Mouse (Mus musculus) intestine, embryonic 15.5 days (tissue): ENCODE measurements around the gene Chrm2. TPM values are rescaled to one million over a fixed set of nuclear protein-coding genes. Genes with fewer than 3 reads are reported as not detected.

ENCODE experiments used
- ATAC-seq: fragments of 200-750 bp; cut with Nextera tagmentation; 2 replicates; pipeline ENCODE4 v1.8.0; 2017; ENCODE audit warnings: moderate TSS enrichment, moderate library complexity
- H3K27ac ChIP-seq: fragments of 300-500 bp; sonication (generic); 2 replicates; pipeline ENCODE4 v1.5.1; 2015; ENCODE audit warnings: mild to moderate bottlenecking, inconsistent platforms
- H3K27me3 ChIP-seq: fragments of 300-500 bp; sonication (generic); replicated peaks from 2 replicates; pipeline ENCODE4 v1.6.1; 2015; ENCODE audit warnings: inconsistent platforms
- H3K36me3 ChIP-seq: fragments of 300-500 bp; sonication (generic); 2 replicates; pipeline ENCODE4 v1.6.1; 2015; ENCODE audit warnings: inconsistent platforms
- H3K4me1 ChIP-seq: fragments of 300-500 bp; sonication (generic); replicated peaks from 2 replicates; pipeline ENCODE4 v1.6.1; 2015; ENCODE audit warnings: inconsistent platforms
- H3K4me2 ChIP-seq: fragments of 300-500 bp; sonication (generic); replicated peaks from 2 replicates; pipeline ENCODE4 v1.6.1; 2015; ENCODE audit warnings: mild to moderate bottlenecking, inconsistent platforms
- H3K4me3 ChIP-seq: fragments of 300-500 bp; sonication (generic); replicated peaks from 2 replicates; pipeline ENCODE4 v1.5.1; 2015; ENCODE audit warnings: inconsistent platforms
- H3K9ac ChIP-seq: fragments of 300-500 bp; sonication (generic); 2 replicates; pipeline ENCODE4 v1.6.1; 2015; ENCODE audit warnings: inconsistent platforms
- H3K9me3 ChIP-seq: fragments of 300-500 bp; sonication (generic); 2 replicates; pipeline ENCODE4 v1.6.1; 2016; ENCODE audit warnings: inconsistent platforms
- WGBS: fragments of 180-500 bp; shearing (Covaris S2); methylation state at CpG from one replicate; pipeline ENCODE4 v1.1.7; 2015; 5-methylcytosine and 5-hydroxymethylcytosine counted together
- microRNA counts: library from miRNA; unstranded; fragments of <30 nt; microRNA quantifications from one replicate; lab custom pipeline; 2016
- polyA plus RNA-seq: library from polyadenylated mRNA; unstranded; fragments of >200 nt; fragmentation: Nextera tagmentation; extraction: Ambion mirVana; gene quantifications from 2 replicates; pipeline ENCODE4 v1.2.1, GENCODE M21; 2015

Gene Chrm2
- polyA plus RNA-seq, 1 experiment from 2014 or later = 18.2 TPM

DNA sequence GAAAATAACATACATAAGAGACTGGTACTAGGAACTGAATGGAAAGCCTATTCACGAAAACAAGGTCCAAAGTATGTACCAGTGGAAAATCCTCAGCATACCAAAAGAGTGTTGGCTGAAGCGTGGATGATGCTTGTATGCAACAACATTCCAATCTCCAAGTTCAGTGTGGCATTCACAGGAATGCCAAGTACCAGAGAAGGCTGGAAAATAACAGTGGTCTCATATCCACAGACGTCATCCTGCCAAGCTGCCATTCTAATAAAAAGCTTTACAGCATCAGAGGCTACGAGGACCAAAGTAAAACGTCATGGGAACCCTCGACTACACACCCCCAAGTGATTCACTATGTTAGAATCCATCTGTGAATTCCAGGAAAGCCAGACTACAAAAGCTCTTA is 153.4 kb downstream of the Chrm2 start:
- ATAC-seq = no peak

DNA sequence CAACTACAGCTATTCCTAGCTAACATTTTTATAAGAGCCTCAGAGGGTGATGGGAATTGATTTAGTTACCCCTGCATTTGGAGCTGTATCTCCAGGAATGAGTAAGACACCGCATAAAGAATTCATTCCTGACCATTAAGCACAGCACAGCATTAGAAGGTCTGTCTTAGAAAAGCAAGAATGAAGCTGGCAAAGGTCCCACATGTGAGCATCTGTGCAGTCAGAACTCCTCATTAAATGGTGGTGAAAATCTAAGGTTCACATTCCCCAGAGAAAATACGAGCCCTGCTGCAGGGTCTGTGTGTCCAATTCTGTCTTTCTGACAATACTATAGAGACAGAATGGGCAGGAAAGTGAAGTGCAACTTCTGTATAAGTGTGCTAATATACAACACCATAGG is 179.0 kb downstream of the Chrm2 start:
- Histone ChIP-seq H3K9ac (no peak overlapping the region), H3K4me2 (no peak overlapping the region), H3K36me3 (no peaks in the 10 kb centered on the region), H3K4me1 (no peaks in the 10 kb centered on the region), H3K4me3 (no peak overlapping the region), H3K27ac (no peak overlapping the region), H3K27me3 (no peaks in the 10 kb centered on the region), H3K9me3 (no peaks in the 10 kb centered on the region)
- WGBS = 77% methylated on average over 2 of the region's 2 CpGs
- ATAC-seq = no peak

More for the DNA sequence above, 153.4 kb downstream of the Chrm2 start:
- Histone ChIP-seq H3K4me3 (no peak overlapping the region), H3K27me3 (no peaks in the 10 kb centered on the region), H3K4me2 (no peak overlapping the region), H3K9ac (no peak overlapping the region), H3K4me1 (no peaks in the 10 kb centered on the region), H3K27ac (no peak overlapping the region), H3K9me3 (no peaks in the 10 kb centered on the region), H3K36me3 (no peaks in the 10 kb centered on the region)
- whole genome bisulfite sequencing = 71% methylated on average over 6 of the region's 6 CpGs

MicroRNA genes within 50 kb of the gene (microRNA counts, 519-probe panel; counts per million panel counts)
- 1,381 counts per million, percentile 32 among the panel's probes with 10 or more counts for microRNA mmu-miR-490 (lab: Ali Mortazavi, UCI)
